Mouse (Mus musculus) lung, embryonic 14.5 days (tissue): ENCODE results near the gene Patl2. TPM values are rescaled to one million over a fixed set of nuclear protein-coding genes. Genes with fewer than 3 reads are reported as not detected.
A peak's percentile ranks its signal among the peaks of the same experiment; 100 is the strongest.

Experiments
- ATAC-seq: fragments of 200-750 bp; cut with Nextera tagmentation; 2 replicates; pipeline ENCODE4 v1.8.0; 2017; ENCODE audit warnings: mild to moderate bottlenecking, moderate TSS enrichment, moderate library complexity; ENCODE audit not compliant: insufficient read depth
- DNase-seq: peaks from one replicate; pipeline ENCODE4 v3.0.0-alpha.2; 2015
- H3K27ac ChIP-seq: fragments of 300-500 bp; sonication (generic); 2 replicates; pipeline ENCODE4 v1.5.1; 2014; ENCODE audit warnings: low read depth, mild to moderate bottlenecking, moderate library complexity
- H3K27me3 ChIP-seq: fragments of 300-500 bp; sonication (generic); 2 replicates; pipeline ENCODE4 v1.6.1; 2014; ENCODE audit warnings: low read length, control low read depth; ENCODE audit not compliant: insufficient read depth
- H3K36me3 ChIP-seq: fragments of 300-500 bp; sonication (generic); 2 replicates; pipeline ENCODE4 v1.6.1; 2014; ENCODE audit warnings: control low read depth; ENCODE audit not compliant: insufficient read depth
- H3K4me1 ChIP-seq: fragments of 300-500 bp; sonication (generic); 2 replicates; pipeline ENCODE4 v1.6.1; 2014; ENCODE audit warnings: antibody characterized with exemption, control low read depth; ENCODE audit not compliant: insufficient read depth
- H3K4me2 ChIP-seq: fragments of 300-500 bp; sonication (generic); 2 replicates; pipeline ENCODE4 v1.6.1; 2014; ENCODE audit warnings: mild to moderate bottlenecking
- H3K4me3 ChIP-seq: fragments of 300-500 bp; sonication (generic); 2 replicates; pipeline ENCODE4 v1.5.1; 2014; ENCODE audit warnings: low read depth, low read length
- H3K9ac ChIP-seq: fragments of 300-500 bp; sonication (generic); 2 replicates; pipeline ENCODE4 v1.6.1; 2014
- H3K9me3 ChIP-seq: fragments of 300-500 bp; sonication (generic); 2 replicates; pipeline ENCODE4 v1.6.1; 2016; ENCODE audit warnings: low read depth, low read length, control low read depth
- CTCF ChIP-seq: IDR thresholded peaks from 2 replicates; pipeline ENCODE4 v1.5.1; 2016; ENCODE audit warnings: antibody characterized with exemption, low read depth
- WGBS: fragments of 180-500 bp; shearing (Covaris S2); extraction: QIAGEN DNeasy Blood & Tissue Kit; methylation state at CpG from one replicate; pipeline ENCODE4 v1.1.7; 2014; 5-methylcytosine and 5-hydroxymethylcytosine counted together
- polyA plus RNA-seq: library from polyadenylated mRNA; unstranded; fragments of >200 nt; fragmentation: Nextera tagmentation; extraction: Ambion mirVana; gene quantifications from 2 replicates; pipeline ENCODE4 v1.2.1, GENCODE M21; 2014

Gene Patl2
- polyA plus RNA-seq, 1 experiment from 2014 or later = not detected

GRCm38 (mm10) chr2:122152850-122153249, 33.1 kb downstream of the Patl2 start:
- H3K4me2 ChIP-seq = no peak overlapping the region
- H3K27me3 ChIP-seq = no peaks in the 10 kb centered on the region
- no peak for DNase-seq
- 81% methylated on average over 3 of the region's 3 CpGs for WGBS
- H3K4me1 ChIP-seq = peaks cover 5% of the 10 kb centered on the region; the same call in 1 of the 2 replicates
- TF ChIP-seq CTCF = no peak
- no peaks in the 10 kb centered on the region for H3K9me3 ChIP-seq
- no peak for ATAC-seq
- H3K27ac ChIP-seq = no peak overlapping the region
- no peak overlapping the region for H3K9ac ChIP-seq
- H3K36me3 ChIP-seq = peaks cover 23% of the 10 kb centered on the region
- no peak overlapping the region for H3K4me3 ChIP-seq

GRCm38 (mm10) chr2:122151221-122151620, 34.8 kb downstream of the Patl2 start:
- 93% methylated on average over 1 of the region's 1 CpGs for WGBS

GRCm38 (mm10) chr2:122149716-122150115, 36.3 kb downstream of the Patl2 start:
- Histone ChIP-seq H3K9ac (no peak overlapping the region), H3K4me2 (no peak overlapping the region), H3K36me3 (peaks cover 18% of the 10 kb centered on the region; the same call in 1 of the 2 replicates), H3K27ac (no peak overlapping the region), H3K9me3 (no peaks in the 10 kb centered on the region), H3K4me3 (no peak overlapping the region), H3K27me3 (no peaks in the 10 kb centered on the region), H3K4me1 (peaks cover 5% of the 10 kb centered on the region)
- no peak for TF ChIP-seq CTCF
- no peak for ATAC-seq
- 82% methylated on average over 3 of the region's 3 CpGs for WGBS
- DNase-seq = no peak

More at GRCm38 (mm10) chr2:122151221-122151620, 34.8 kb downstream of the Patl2 start:
- no peak overlapping the region for H3K27ac ChIP-seq
- no peak overlapping the region for H3K4me2 ChIP-seq
- H3K4me3 ChIP-seq = no peak overlapping the region
- peaks cover 23% of the 10 kb centered on the region for H3K36me3 ChIP-seq
- ATAC-seq (no peak), DNase-seq (no peak)
- no peak for TF ChIP-seq CTCF
- H3K9ac ChIP-seq = no peak overlapping the region
- no peaks in the 10 kb centered on the region for H3K27me3 ChIP-seq
- H3K9me3 ChIP-seq = no peaks in the 10 kb centered on the region
- H3K4me1 ChIP-seq = peaks cover 5% of the 10 kb centered on the region

GRCm38 (mm10) chr2:122149316-122149715, 36.7 kb downstream of the Patl2 start:
- no peak for TF ChIP-seq CTCF
- Histone ChIP-seq H3K36me3 (peaks cover 16% of the 10 kb centered on the region; the same call in 1 of the 2 replicates), H3K4me2 (peak overlapping the region; percentile 70), H3K27ac (no peak overlapping the region), H3K9me3 (no peaks in the 10 kb centered on the region), H3K9ac (no peak overlapping the region), H3K27me3 (no peaks in the 10 kb centered on the region), H3K4me1 (peaks cover 5% of the 10 kb centered on the region), H3K4me3 (peak overlapping the region; percentile 73)
- DNase-seq = no peak
- ATAC-seq = no peak
- WGBS = 95% methylated on average over 6 of the region's 6 CpGs

- WGBS = 18% methylated on average over 18 of the region's 18 CpGs
- H3K9me3 ChIP-seq = no peaks in the 10 kb centered on the region
- H3K36me3 ChIP-seq = peaks cover 14% of the 10 kb centered on the region; the same call in 1 of the 2 replicates
- ATAC-seq (peak; percentile 28), DNase-seq (peak; percentile 91)
- no peak for TF ChIP-seq CTCF
- peak overlapping the region; percentile 70 for H3K4me2 ChIP-seq
- no peaks in the 10 kb centered on the region for H3K27me3 ChIP-seq
- H3K4me1 ChIP-seq = peaks cover 5% of the 10 kb centered on the region
- peak overlapping the region; percentile 87; the same call in 1 of the 2 replicates for H3K27ac ChIP-seq
- H3K9ac ChIP-seq = peak overlapping the region; percentile 73
- H3K4me3 ChIP-seq = peak overlapping the region; percentile 73
Measured at GRCm38 (mm10) chr2:122148242-122148917, 37.6 kb downstream of the Patl2 start.

DNA sequence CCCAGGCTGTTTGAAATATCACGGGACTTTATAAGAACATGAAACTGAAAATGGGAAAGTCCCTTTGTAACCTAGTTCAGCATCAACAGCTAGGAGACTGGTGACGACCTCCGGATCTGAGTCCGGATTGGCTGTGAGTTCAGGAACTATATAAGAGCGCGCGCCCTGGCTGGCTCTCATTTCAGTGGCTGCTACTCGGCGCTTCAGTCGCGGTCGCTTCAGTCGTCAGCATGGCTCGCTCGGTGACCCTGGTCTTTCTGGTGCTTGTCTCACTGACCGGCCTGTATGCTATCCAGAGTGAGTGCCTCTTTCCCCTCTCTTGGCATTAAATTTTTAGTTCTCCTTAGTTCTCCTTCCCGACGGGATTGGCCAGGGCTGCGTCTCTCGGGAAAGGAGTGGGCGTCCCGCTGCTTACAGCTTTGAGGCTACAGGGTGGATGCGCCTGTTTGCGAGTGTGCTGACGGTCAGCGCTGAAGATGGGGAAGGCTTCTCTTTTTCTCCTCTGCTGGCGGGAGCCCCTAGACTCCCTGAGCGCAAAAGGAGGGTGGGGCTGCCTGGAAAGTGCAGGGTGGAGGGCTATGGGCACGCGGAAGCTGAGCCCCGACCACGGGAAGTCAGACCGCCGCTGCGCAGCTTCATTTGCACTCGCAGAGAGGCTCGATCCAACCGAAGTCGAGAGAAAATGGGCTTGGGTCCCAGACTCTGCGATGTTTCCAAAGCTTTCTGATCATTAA, 38.3 kb downstream of the Patl2 start, which contains the start of gene B2m:
Gene B2m, plus strand, starts transcription at position 179 of the 734 bp plus-strand sequence.
- Histone ChIP-seq H3K36me3 (peaks cover 9% of the 10 kb centered on the region; the same call in 1 of the 2 replicates), H3K27me3 (no peaks in the 10 kb centered on the region), H3K4me1 (peaks cover 5% of the 10 kb centered on the region), H3K4me3 (peak within 1 kb of the TSS; percentile 73), H3K4me2 (peak within 1 kb of the TSS; percentile 70), H3K9me3 (no peaks in the 10 kb centered on the region), H3K9ac (peak within 1 kb of the TSS; percentile 73), H3K27ac (peak within 1 kb of the TSS; percentile 87)
- ATAC-seq (peak; percentile 98), DNase-seq (peak; percentile 99)
- TF ChIP-seq CTCF = no peak
- 0% methylated on average over 40 of the region's 40 CpGs for WGBS

DNA sequence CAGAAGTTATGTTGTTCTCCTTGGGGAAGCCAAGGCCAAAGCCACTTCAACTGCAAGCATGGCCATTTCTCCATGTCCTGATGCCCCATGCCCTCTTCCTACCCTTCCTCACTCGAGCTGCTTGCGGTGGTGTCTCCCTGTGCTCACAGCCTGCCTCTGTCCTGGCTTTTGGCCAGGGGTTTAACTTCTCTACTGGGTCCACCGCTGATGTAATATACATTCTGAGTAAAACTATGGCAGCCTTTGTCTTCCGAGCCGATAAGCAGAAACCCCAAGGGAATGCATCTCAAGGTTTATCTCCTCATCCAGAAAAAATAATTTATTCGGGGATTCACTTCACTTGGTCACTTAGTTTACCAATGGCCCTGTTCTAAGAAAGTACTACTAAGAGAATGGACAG, 39.3 kb downstream of the Patl2 start:
- WGBS = 64% methylated on average over 6 of the region's 6 CpGs
- DNase-seq = peak; percentile 22

More for the DNA sequence above, 39.3 kb downstream of the Patl2 start:
- H3K4me3 ChIP-seq = peak overlapping the region; percentile 73
- peaks cover 5% of the 10 kb centered on the region for H3K4me1 ChIP-seq
- no peaks in the 10 kb centered on the region for H3K9me3 ChIP-seq
- peak overlapping the region; percentile 70 for H3K4me2 ChIP-seq
- no peak for ATAC-seq
- H3K36me3 ChIP-seq = peaks cover 1% of the 10 kb centered on the region; the same call in 1 of the 2 replicates
- H3K9ac ChIP-seq = no peak overlapping the region
- TF ChIP-seq CTCF = no peak
- no peaks in the 10 kb centered on the region for H3K27me3 ChIP-seq
- H3K27ac ChIP-seq = no peak overlapping the region
